Mouse (Mus musculus) hindbrain, embryonic 10.5 days (tissue): ENCODE results near the gene Nprl3. TPM values are rescaled to one million over a fixed set of nuclear protein-coding genes. Genes with fewer than 3 reads are reported as not detected.

Experiments
- DNase-seq: peaks from one replicate; pipeline ENCODE4 v3.0.0-alpha.2; 2017; ENCODE audit warnings: low spot score
- H3K27ac ChIP-seq: fragments of 300-500 bp; sonication (generic); 2 replicates; pipeline ENCODE4 v1.5.1; 2016; ENCODE audit warnings: mild to moderate bottlenecking, moderate library complexity
- H3K27me3 ChIP-seq: fragments of 300-500 bp; sonication (generic); 2 replicates; pipeline ENCODE4 v1.6.1; 2016; ENCODE audit warnings: mild to moderate bottlenecking; ENCODE audit not compliant: poor library complexity, insufficient read depth, severe bottlenecking
- H3K36me3 ChIP-seq: fragments of 300-500 bp; sonication (generic); 2 replicates; pipeline ENCODE4 v1.6.1; 2016; ENCODE audit warnings: mild to moderate bottlenecking, moderate library complexity
- H3K4me1 ChIP-seq: fragments of 300-500 bp; sonication (generic); replicated peaks from 2 replicates; pipeline ENCODE4 v1.6.1; 2016; ENCODE audit warnings: mild to moderate bottlenecking
- H3K4me3 ChIP-seq: fragments of 300-500 bp; sonication (generic); 2 replicates; pipeline ENCODE4 v1.5.1; 2016; ENCODE audit warnings: mild to moderate bottlenecking, moderate library complexity
- H3K9me3 ChIP-seq: fragments of 300-500 bp; sonication (generic); 2 replicates; pipeline ENCODE4 v1.6.1; 2016; ENCODE audit warnings: mild to moderate bottlenecking, moderate library complexity
- WGBS: fragments of 180-500 bp; shearing (Covaris S2); methylation state at CpG from one replicate; pipeline ENCODE4 v1.1.7; 2016; 5-methylcytosine and 5-hydroxymethylcytosine counted together
- polyA plus RNA-seq: library from polyadenylated mRNA; unstranded; fragments of >200 nt; fragmentation: Nextera tagmentation; extraction: Ambion mirVana; gene quantifications from 2 replicates; pipeline ENCODE4 v1.2.1, GENCODE M21; 2016

Nprl3 gene
- polyA plus RNA-seq, 1 experiment from 2014 or later, result 45.6 TPM

DNA sequence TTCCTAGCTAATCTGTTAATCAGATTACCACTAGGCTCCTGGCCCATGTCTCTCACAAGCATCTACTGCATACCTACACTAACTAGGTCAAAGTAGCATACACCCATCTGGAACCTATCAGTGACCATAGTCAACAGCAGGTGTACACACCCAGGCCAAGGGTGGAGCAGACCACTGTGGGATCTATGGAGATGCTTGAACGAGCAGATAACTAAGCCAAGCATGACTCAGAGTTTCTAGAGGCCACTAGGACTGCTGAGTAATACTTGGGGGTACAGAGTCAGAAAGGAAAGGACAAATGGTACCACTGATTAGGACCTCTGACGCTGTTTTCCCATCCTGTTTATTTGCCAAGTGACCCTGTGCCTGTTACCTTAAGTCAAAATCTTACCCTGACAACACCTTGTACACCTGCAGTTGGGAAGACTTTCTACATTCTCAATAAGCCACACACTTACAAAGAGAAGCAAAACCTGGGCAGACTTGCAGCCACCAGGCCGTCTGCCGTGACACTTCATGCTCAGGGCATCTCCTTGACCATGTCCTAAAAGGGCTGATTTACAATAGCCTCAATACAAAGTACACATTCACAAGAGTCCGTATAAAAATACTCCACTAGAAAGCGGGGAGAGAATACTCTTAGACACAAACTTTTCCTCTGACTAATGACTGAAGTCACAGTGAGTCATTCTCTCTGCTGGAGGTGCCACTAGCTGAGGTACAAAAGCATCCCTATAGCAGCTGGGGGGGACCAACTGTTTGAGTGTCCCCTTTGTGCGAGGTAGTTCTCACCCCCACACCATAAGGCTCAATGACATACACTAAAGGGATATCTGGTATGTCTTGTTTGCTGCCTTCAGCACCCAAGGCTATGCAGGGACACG is 16.4 kb downstream of the Nprl3 start:
- Histone ChIP-seq H3K9me3 (no peaks in the 10 kb centered on the region), H3K27me3 (no peaks in the 10 kb centered on the region), H3K4me3 (no peak overlapping the region), H3K4me1 (no peaks in the 10 kb centered on the region), H3K27ac (0 out of 2 replicates have a peak overlapping the region, but pooled peaks have one; percentile 30), H3K36me3 (peaks cover 96% of the 10 kb centered on the region)
- WGBS, result 93% methylated on average over 8 of the region's 8 CpGs
- no peak for DNase-seq

DNA sequence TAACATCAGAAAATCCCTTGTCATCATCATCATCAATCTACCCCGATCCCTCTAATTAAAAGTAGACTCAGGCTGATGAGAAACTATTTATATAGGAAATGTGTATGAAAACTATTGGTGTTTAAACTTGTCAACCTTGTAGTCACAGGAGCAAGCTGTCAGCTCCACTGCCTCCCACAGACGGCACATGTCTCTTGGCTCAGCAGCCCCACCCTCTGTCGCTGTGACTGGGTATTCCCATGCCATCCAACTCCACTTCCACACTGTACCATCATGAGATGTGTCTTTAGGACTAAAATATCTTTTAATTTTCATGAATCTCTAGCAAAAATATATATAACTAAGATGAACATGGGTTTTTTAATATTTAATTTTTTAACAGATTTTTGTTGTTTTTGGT is 19.2 kb downstream of the Nprl3 start:
- Histone ChIP-seq H3K27me3 (no peaks in the 10 kb centered on the region), H3K36me3 (peaks cover 98% of the 10 kb centered on the region), H3K4me1 (peaks cover 11% of the 10 kb centered on the region; the same call in 1 of the 2 replicates), H3K4me3 (no peak overlapping the region), H3K27ac (no peak overlapping the region), H3K9me3 (no peaks in the 10 kb centered on the region)
- WGBS, result 85% methylated on average over 3 of the region's 3 CpGs
- no peak for DNase-seq

DNA sequence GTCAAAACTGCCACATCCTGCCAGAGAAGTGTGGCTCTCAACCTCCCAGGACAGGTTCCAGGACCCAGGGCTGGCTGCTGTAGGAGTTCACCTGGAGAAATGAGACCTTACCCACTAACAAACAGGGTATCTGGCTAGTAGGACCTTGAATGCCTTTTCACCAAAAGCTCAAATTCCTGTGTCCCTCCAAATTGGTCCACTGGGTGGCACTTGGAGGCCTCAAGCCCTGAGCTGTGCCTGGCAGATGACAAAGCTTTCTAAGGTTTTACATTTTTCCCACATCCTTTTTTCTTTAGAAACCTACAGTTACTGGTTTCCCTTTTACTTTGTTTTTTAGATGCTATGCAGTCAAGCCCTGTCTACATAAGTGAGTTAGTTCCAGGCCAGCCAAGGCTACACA is 20.4 kb downstream of the Nprl3 start:
- peaks cover 98% of the 10 kb centered on the region for H3K36me3 ChIP-seq
- no peaks in the 10 kb centered on the region for H3K9me3 ChIP-seq
- H3K27me3 ChIP-seq, result no peaks in the 10 kb centered on the region
- H3K4me3 ChIP-seq, result no peak overlapping the region
- no peak for DNase-seq
- H3K27ac ChIP-seq, result peak overlapping the region; percentile 30; the same call in 1 of the 2 replicates
- H3K4me1 ChIP-seq, result peaks cover 17% of the 10 kb centered on the region; the same call in 1 of the 2 replicates

DNA sequence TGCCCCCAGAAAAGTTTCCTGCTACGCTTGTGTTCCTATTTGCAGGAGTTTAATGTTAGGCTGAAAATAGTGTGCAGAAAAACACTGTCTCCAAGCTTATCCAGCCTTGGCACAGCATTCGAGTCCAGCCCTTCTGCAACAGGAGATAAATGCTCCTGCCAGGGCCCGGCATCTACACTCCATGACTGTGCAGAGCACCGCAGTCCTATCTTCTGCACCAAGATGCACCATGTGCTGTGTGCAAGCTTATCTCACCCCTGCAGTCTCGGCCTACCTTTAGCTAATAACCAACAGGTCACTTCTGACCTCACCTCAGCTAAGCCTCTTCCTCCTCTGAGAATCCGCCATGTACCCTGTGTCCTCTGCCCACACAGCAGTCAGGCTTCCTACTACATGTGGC is 21.9 kb downstream of the Nprl3 start:
- 92% methylated on average over 6 of the region's 6 CpGs for WGBS
- Histone ChIP-seq H3K27ac (0 out of 2 replicates have a peak overlapping the region, but pooled peaks have one; percentile 50), H3K4me1 (peaks cover 17% of the 10 kb centered on the region; the same call in 1 of the 2 replicates), H3K36me3 (peaks cover 98% of the 10 kb centered on the region), H3K27me3 (no peaks in the 10 kb centered on the region), H3K4me3 (no peak overlapping the region), H3K9me3 (no peaks in the 10 kb centered on the region)
- DNase-seq, result no peak

DNA sequence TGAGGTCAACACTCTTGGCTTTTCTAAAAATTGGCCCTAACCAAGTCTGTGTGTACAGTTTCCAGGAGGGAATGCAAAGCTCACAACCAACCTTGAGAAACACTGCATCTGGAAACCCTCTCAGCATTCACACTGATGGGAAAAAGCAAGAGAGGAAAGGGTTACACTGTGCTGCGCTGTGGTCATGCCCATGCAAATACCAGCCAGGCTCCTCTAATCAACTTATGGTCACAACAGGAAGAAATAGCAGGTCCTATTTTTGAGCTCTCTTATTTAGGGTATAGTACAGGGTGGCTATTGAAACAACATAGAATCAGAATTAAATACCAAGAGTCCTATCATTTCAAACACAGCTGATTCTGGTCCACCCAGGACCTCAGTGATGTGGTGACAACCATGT is 22.9 kb downstream of the Nprl3 start:
- Histone ChIP-seq H3K36me3 (peaks cover 98% of the 10 kb centered on the region), H3K4me1 (peaks cover 17% of the 10 kb centered on the region; the same call in 1 of the 2 replicates), H3K27me3 (no peaks in the 10 kb centered on the region), H3K9me3 (no peaks in the 10 kb centered on the region), H3K27ac (peak overlapping the region; percentile 67; the same call in 1 of the 2 replicates), H3K4me3 (no peak overlapping the region)
- 86% methylated on average over 1 of the region's 1 CpGs for WGBS
- DNase-seq, result no peak

- peak overlapping the region; percentile 67; the same call in 1 of the 2 replicates for H3K27ac ChIP-seq
- H3K4me1 ChIP-seq, result peaks cover 17% of the 10 kb centered on the region; the same call in 1 of the 2 replicates
- 82% methylated on average over 3 of the region's 3 CpGs for WGBS
- H3K27me3 ChIP-seq, result no peaks in the 10 kb centered on the region
- H3K9me3 ChIP-seq, result no peaks in the 10 kb centered on the region
- H3K36me3 ChIP-seq, result peaks cover 97% of the 10 kb centered on the region
- no peak overlapping the region for H3K4me3 ChIP-seq
- no peak for DNase-seq
These were observed 23.4 kb downstream of the Nprl3 start for GRCm38 (mm10) chr11:32244064-32244463.

GRCm38 (mm10) chr11:32243205-32243955 is 24.1 kb downstream of the Nprl3 start:
- WGBS, result 66% methylated on average over 7 of the region's 7 CpGs
- Histone ChIP-seq H3K4me3 (no peak overlapping the region), H3K36me3 (peaks cover 97% of the 10 kb centered on the region), H3K9me3 (no peaks in the 10 kb centered on the region), H3K27ac (peak overlapping the region; percentile 67; the same call in 1 of the 2 replicates), H3K4me1 (peaks cover 17% of the 10 kb centered on the region; the same call in 1 of the 2 replicates), H3K27me3 (no peaks in the 10 kb centered on the region)
- no peak for DNase-seq

DNA sequence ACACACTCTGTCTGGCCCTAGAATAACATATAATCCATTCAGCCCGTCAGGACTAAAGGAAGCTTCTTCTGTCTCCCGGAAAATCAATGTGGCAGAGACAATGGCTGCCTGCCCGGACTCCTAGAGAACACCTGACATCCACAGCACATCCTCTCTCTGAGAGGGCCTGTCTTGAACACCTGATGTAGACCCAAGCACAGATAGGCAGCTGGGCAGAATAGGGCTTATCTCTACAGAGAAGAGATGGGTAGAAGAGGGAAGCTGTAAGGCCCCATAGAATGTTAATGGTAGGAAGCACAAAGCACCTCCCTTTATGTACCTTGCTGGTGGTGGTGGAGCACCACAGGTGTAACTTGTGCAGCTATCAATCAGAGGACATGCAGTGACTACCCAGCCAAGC is 25.3 kb downstream of the Nprl3 start:
- no peak overlapping the region for H3K4me3 ChIP-seq
- peaks cover 97% of the 10 kb centered on the region for H3K36me3 ChIP-seq
- 84% methylated on average over 3 of the region's 3 CpGs for WGBS
- H3K9me3 ChIP-seq, result no peaks in the 10 kb centered on the region
- no peaks in the 10 kb centered on the region for H3K27me3 ChIP-seq
- no peak for DNase-seq
- peaks cover 17% of the 10 kb centered on the region; the same call in 1 of the 2 replicates for H3K4me1 ChIP-seq
- H3K27ac ChIP-seq, result no peak overlapping the region

DNA sequence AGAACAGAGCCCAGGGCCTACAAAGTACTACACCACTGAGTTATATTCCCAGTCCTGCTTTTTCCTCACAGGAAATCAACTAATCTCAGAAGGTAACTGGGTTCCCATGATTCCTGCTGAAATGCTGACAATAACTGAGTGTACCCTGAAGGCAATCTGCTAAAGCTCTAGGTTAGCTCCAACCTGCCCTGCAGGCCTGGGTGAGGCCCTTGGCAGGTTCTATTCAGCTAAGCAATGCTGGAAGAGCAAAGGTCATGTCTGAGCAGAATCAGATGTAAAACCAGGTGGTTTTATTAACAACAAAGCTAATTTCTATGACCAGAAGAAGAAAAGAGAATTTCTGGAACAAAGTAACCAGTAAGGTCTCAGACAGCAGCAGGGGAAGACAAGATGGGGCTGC is 26.1 kb downstream of the Nprl3 start:
- Histone ChIP-seq H3K36me3 (peaks cover 97% of the 10 kb centered on the region), H3K9me3 (no peaks in the 10 kb centered on the region), H3K4me3 (no peak overlapping the region), H3K27ac (no peak overlapping the region), H3K27me3 (no peaks in the 10 kb centered on the region), H3K4me1 (peaks cover 17% of the 10 kb centered on the region; the same call in 1 of the 2 replicates)
- no peak for DNase-seq

- Histone ChIP-seq H3K9me3 (no peaks in the 10 kb centered on the region), H3K4me3 (no peak overlapping the region), H3K36me3 (peaks cover 98% of the 10 kb centered on the region), H3K4me1 (0 out of 2 replicates have a peak, but pooled peaks cover 6% of the 10 kb centered on the region), H3K27ac (no peak overlapping the region), H3K27me3 (no peaks in the 10 kb centered on the region)
- 67% methylated on average over 5 of the region's 5 CpGs for WGBS
- peak; percentile 72 for DNase-seq
These were observed 29.2 kb downstream of the Nprl3 start for GRCm38 (mm10) chr11:32238093-32238860.

DNA sequence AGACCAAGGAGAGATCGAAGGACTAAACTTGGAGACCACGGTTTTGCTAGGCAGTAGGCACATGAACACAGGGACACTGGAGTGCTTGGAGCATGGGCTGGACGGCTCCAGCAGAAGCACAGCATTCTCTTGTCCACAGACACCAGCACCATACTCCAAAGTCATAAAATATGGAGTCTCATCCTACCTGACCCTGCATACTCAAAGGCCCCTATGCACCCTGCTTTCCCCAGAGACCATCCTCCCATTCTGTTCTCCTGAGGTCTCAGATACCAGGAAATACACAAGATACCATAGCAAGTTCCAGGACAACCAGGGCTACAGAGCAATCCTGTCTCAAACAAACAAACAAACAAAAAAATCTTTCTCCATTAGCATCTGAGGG is 30.1 kb downstream of the Nprl3 start:
- H3K27ac ChIP-seq, result no peak overlapping the region
- no peak overlapping the region for H3K4me3 ChIP-seq
- no peaks in the 10 kb centered on the region for H3K9me3 ChIP-seq
- H3K36me3 ChIP-seq, result peaks cover 98% of the 10 kb centered on the region
- 92% methylated on average over 3 of the region's 3 CpGs for WGBS
- H3K4me1 ChIP-seq, result 0 out of 2 replicates have a peak, but pooled peaks cover 4% of the 10 kb centered on the region
- no peak for DNase-seq
- H3K27me3 ChIP-seq, result no peaks in the 10 kb centered on the region

GRCm38 (mm10) chr11:32236712-32237410 is 30.6 kb downstream of the Nprl3 start:
- WGBS, result 57% methylated on average over 9 of the region's 9 CpGs
- DNase-seq, result peak; percentile 63
- no peaks in the 10 kb centered on the region for H3K27me3 ChIP-seq
- H3K9me3 ChIP-seq, result no peaks in the 10 kb centered on the region
- H3K36me3 ChIP-seq, result peaks cover 98% of the 10 kb centered on the region
- H3K27ac ChIP-seq, result no peak overlapping the region
- no peak overlapping the region for H3K4me3 ChIP-seq
- 0 out of 2 replicates have a peak, but pooled peaks cover 4% of the 10 kb centered on the region for H3K4me1 ChIP-seq
